Mouse (Mus musculus) midbrain, embryonic 12.5 days (tissue): ENCODE data around the gene Catsperg1. TPM values are rescaled to one million over a fixed set of nuclear protein-coding genes. Genes with fewer than 3 reads are reported as not detected.
A peak's percentile ranks its signal among the peaks of the same experiment; 100 is the strongest.

Source experiments
- ATAC-seq: fragments of 200-750 bp; cut with Nextera tagmentation; 2 replicates; pipeline ENCODE4 v1.8.0; 2017; ENCODE audit warnings: low read depth, moderate TSS enrichment, moderate library complexity; ENCODE audit not compliant: low FRiP score
- H3K27ac ChIP-seq: fragments of 300-500 bp; sonication (generic); replicated peaks from 2 replicates; pipeline ENCODE4 v1.5.1; 2016; ENCODE audit warnings: mild to moderate bottlenecking
- H3K27me3 ChIP-seq: fragments of 300-500 bp; sonication (generic); 2 replicates; pipeline ENCODE4 v1.6.1; 2016; ENCODE audit warnings: mild to moderate bottlenecking
- H3K36me3 ChIP-seq: fragments of 300-500 bp; sonication (generic); 2 replicates; pipeline ENCODE4 v1.6.1; 2016
- H3K4me1 ChIP-seq: fragments of 300-500 bp; sonication (generic); 2 replicates; pipeline ENCODE4 v1.6.1; 2016
- H3K4me2 ChIP-seq: fragments of 300-500 bp; sonication (generic); replicated peaks from 2 replicates; pipeline ENCODE4 v1.6.1; 2016; ENCODE audit warnings: mild to moderate bottlenecking, moderate library complexity
- H3K4me3 ChIP-seq: fragments of 300-500 bp; sonication (generic); 2 replicates; pipeline ENCODE4 v1.5.1; 2016; ENCODE audit warnings: mild to moderate bottlenecking
- H3K9ac ChIP-seq: fragments of 300-500 bp; sonication (generic); replicated peaks from 2 replicates; pipeline ENCODE4 v1.6.1; 2016; ENCODE audit warnings: mild to moderate bottlenecking, moderate library complexity
- H3K9me3 ChIP-seq: fragments of 300-500 bp; sonication (generic); 2 replicates; pipeline ENCODE4 v1.6.1; 2016; ENCODE audit warnings: mild to moderate bottlenecking
- WGBS: fragments of 180-500 bp; shearing (Covaris S2); methylation state at CpG from one replicate; pipeline ENCODE4 v1.1.7; 2016; 5-methylcytosine and 5-hydroxymethylcytosine counted together
- polyA plus RNA-seq: library from polyadenylated mRNA; unstranded; fragments of >200 nt; fragmentation: Nextera tagmentation; extraction: Ambion mirVana; gene quantifications from 2 replicates; pipeline ENCODE4 v1.2.1, GENCODE M21; 2016

Gene Catsperg1
- polyA plus RNA-seq, 1 experiment from 2014 or later = 0.82 TPM

- ATAC-seq = no peak; the same call in 1 of the 2 replicates
- Histone ChIP-seq H3K27me3 (no peaks in the 10 kb centered on the region), H3K9me3 (no peaks in the 10 kb centered on the region), H3K9ac (no peak overlapping the region), H3K4me1 (peaks cover 17% of the 10 kb centered on the region), H3K4me2 (peak overlapping the region; percentile 85), H3K36me3 (peaks cover 12% of the 10 kb centered on the region), H3K27ac (peak overlapping the region; percentile 66), H3K4me3 (peak overlapping the region; percentile 69)
- WGBS = 42% methylated on average over 5 of the region's 5 CpGs
Observed at GRCm38 (mm10) chr7:29180854-29181236, 33.0 kb downstream of the Catsperg1 start.

- ATAC-seq = peak; percentile 96
- Histone ChIP-seq H3K9ac (peak within 1 kb of the TSS; percentile 79), H3K27ac (peak within 1 kb of the TSS; percentile 66), H3K27me3 (0 out of 2 replicates have a peak, but pooled peaks cover under 1% of the 10 kb centered on the region), H3K4me2 (peak within 1 kb of the TSS; percentile 85), H3K4me3 (peak within 1 kb of the TSS; percentile 69), H3K4me1 (peaks cover 17% of the 10 kb centered on the region), H3K36me3 (peaks cover 17% of the 10 kb centered on the region), H3K9me3 (no peaks in the 10 kb centered on the region)
- WGBS = under 1% methylated on average over 62 of the region's 62 CpGs
Observed at GRCm38 (mm10) chr7:29180077-29180853, 33.6 kb downstream of the Catsperg1 start, which contains the start of gene Psmd8. Psmd8 (minus strand) TSS chr7:29180701.

- H3K4me3 ChIP-seq = peak overlapping the region; percentile 69
- H3K36me3 ChIP-seq = peaks cover 27% of the 10 kb centered on the region
- peak overlapping the region; percentile 79 for H3K9ac ChIP-seq
- peak overlapping the region; percentile 85 for H3K4me2 ChIP-seq
- no peak for ATAC-seq
- no peak overlapping the region for H3K27ac ChIP-seq
- 54% methylated on average over 7 of the region's 7 CpGs for whole genome bisulfite sequencing
- H3K9me3 ChIP-seq = no peaks in the 10 kb centered on the region
- H3K4me1 ChIP-seq = peaks cover 17% of the 10 kb centered on the region
- H3K27me3 ChIP-seq = peaks cover 10% of the 10 kb centered on the region
Observed at GRCm38 (mm10) chr7:29179323-29179722, 34.5 kb downstream of the Catsperg1 start.

- 93% methylated on average over 4 of the region's 4 CpGs for WGBS
- H3K4me1 ChIP-seq = peaks cover 17% of the 10 kb centered on the region
- no peaks in the 10 kb centered on the region for H3K9me3 ChIP-seq
- no peak overlapping the region for H3K27ac ChIP-seq
- no peak overlapping the region for H3K9ac ChIP-seq
- no peak for ATAC-seq
- 0 out of 2 replicates have a peak overlapping the region, but pooled peaks have one; percentile 0 for H3K4me3 ChIP-seq
- peaks cover 38% of the 10 kb centered on the region for H3K36me3 ChIP-seq
- H3K27me3 ChIP-seq = peaks cover 22% of the 10 kb centered on the region
- H3K4me2 ChIP-seq = 0 out of 2 replicates have a peak overlapping the region, but pooled peaks have one; percentile 85
Observed at GRCm38 (mm10) chr7:29178106-29178505, 35.7 kb downstream of the Catsperg1 start.

- Histone ChIP-seq H3K36me3 (peaks cover 38% of the 10 kb centered on the region), H3K4me3 (no peak overlapping the region), H3K4me2 (no peak overlapping the region; the same call in 1 of the 2 replicates), H3K9ac (0 out of 2 replicates have a peak overlapping the region, but pooled peaks have one; percentile 46), H3K27ac (no peak overlapping the region), H3K4me1 (peaks cover 50% of the 10 kb centered on the region), H3K9me3 (no peaks in the 10 kb centered on the region), H3K27me3 (peaks cover 63% of the 10 kb centered on the region)
- 29% methylated on average over 32 of the region's 32 CpGs for WGBS
- ATAC-seq = no peak
Observed at GRCm38 (mm10) chr7:29172390-29173016, 41.3 kb downstream of the Catsperg1 start.

GRCm38 (mm10) chr7:29171562-29172097 is 42.2 kb downstream of the Catsperg1 start:
- H3K36me3 ChIP-seq = peaks cover 34% of the 10 kb centered on the region

GRCm38 (mm10) chr7:29170755-29171561 is 42.9 kb downstream of the Catsperg1 start:
- Histone ChIP-seq H3K4me3 (peak overlapping the region; percentile 72), H3K9ac (peak overlapping the region; percentile 46; the same call in 1 of the 2 replicates), H3K4me1 (peaks cover 50% of the 10 kb centered on the region), H3K4me2 (peak overlapping the region; percentile 77), H3K27me3 (peaks cover 73% of the 10 kb centered on the region), H3K27ac (no peak overlapping the region), H3K9me3 (no peaks in the 10 kb centered on the region), H3K36me3 (peaks cover 27% of the 10 kb centered on the region)
- no peak for ATAC-seq
- WGBS = 2% methylated on average over 41 of the region's 43 CpGs

More at GRCm38 (mm10) chr7:29171562-29172097, 42.2 kb downstream of the Catsperg1 start:
- no peak for ATAC-seq
- peak overlapping the region; percentile 46; the same call in 1 of the 2 replicates for H3K9ac ChIP-seq
- H3K27me3 ChIP-seq = peaks cover 69% of the 10 kb centered on the region
- peak overlapping the region; percentile 77 for H3K4me2 ChIP-seq
- WGBS = 6% methylated on average over 34 of the region's 34 CpGs
- peaks cover 50% of the 10 kb centered on the region for H3K4me1 ChIP-seq
- H3K9me3 ChIP-seq = no peaks in the 10 kb centered on the region
- no peak overlapping the region for H3K27ac ChIP-seq
- peak overlapping the region; percentile 72 for H3K4me3 ChIP-seq

- Histone ChIP-seq H3K9me3 (no peaks in the 10 kb centered on the region), H3K36me3 (peaks cover 20% of the 10 kb centered on the region), H3K4me3 (peak within 1 kb of the TSS; percentile 72), H3K9ac (peak within 1 kb of the TSS; percentile 75), H3K27me3 (peaks cover 73% of the 10 kb centered on the region), H3K4me1 (peaks cover 50% of the 10 kb centered on the region), H3K4me2 (peak within 1 kb of the TSS; percentile 77), H3K27ac (peak within 1 kb of the TSS; percentile 83)
- peak; percentile 24; the same call in 1 of the 2 replicates for ATAC-seq
- WGBS = under 1% methylated on average over 30 of the region's 30 CpGs
Observed at GRCm38 (mm10) chr7:29170066-29170754, 43.6 kb downstream of the Catsperg1 start, which contains the start of the genes Ggn and Spred3. Ggn (plus strand) TSS chr7:29170210. Spred3 (minus strand) TSS chr7:29170411.

- H3K9ac ChIP-seq = peak overlapping the region; percentile 75
- WGBS = under 1% methylated on average over 25 of the region's 39 CpGs
- H3K9me3 ChIP-seq = no peaks in the 10 kb centered on the region
- H3K4me1 ChIP-seq = peaks cover 50% of the 10 kb centered on the region
- peak overlapping the region; percentile 77 for H3K4me2 ChIP-seq
- peaks cover 65% of the 10 kb centered on the region for H3K27me3 ChIP-seq
- H3K4me3 ChIP-seq = peak overlapping the region; percentile 72
- peaks cover 12% of the 10 kb centered on the region for H3K36me3 ChIP-seq
- peak overlapping the region; percentile 83 for H3K27ac ChIP-seq
- ATAC-seq = peak; percentile 76
Observed at GRCm38 (mm10) chr7:29169231-29170065, 44.4 kb downstream of the Catsperg1 start.

GRCm38 (mm10) chr7:29168791-29169230 is 45.0 kb downstream of the Catsperg1 start:
- Histone ChIP-seq H3K4me3 (peak overlapping the region; percentile 72), H3K27ac (peak overlapping the region; percentile 83), H3K9me3 (no peaks in the 10 kb centered on the region), H3K36me3 (peaks cover 6% of the 10 kb centered on the region), H3K4me2 (peak overlapping the region; percentile 77), H3K9ac (peak overlapping the region; percentile 75), H3K27me3 (peaks cover 59% of the 10 kb centered on the region), H3K4me1 (peaks cover 50% of the 10 kb centered on the region)
- under 1% methylated on average over 14 of the region's 14 CpGs for WGBS
- peak; percentile 11; the same call in 1 of the 2 replicates for ATAC-seq
